Mouse (Mus musculus) kidney, postnatal 0 days (tissue): ENCODE measurements around the gene Cabp4. TPM values are rescaled to one million over a fixed set of nuclear protein-coding genes. Genes with fewer than 3 reads are reported as not detected.

Experiments
- ATAC-seq: fragments of 200-750 bp; cut with Nextera tagmentation; replicated peaks from 2 replicates; pipeline ENCODE4 v1.8.0; 2017; ENCODE audit warnings: low read depth, moderate number of reproducible peaks, moderate TSS enrichment, moderate library complexity; ENCODE audit not compliant: low FRiP score
- DNase-seq: peaks from one replicate; pipeline ENCODE4 v3.0.0-alpha.2; 2016; ENCODE audit warnings: low spot score
- H3K27ac ChIP-seq: fragments of 300-500 bp; sonication (generic); 2 replicates; pipeline ENCODE4 v1.5.1; 2014; ENCODE audit warnings: mild to moderate bottlenecking
- H3K27me3 ChIP-seq: fragments of 300-500 bp; sonication (generic); 2 replicates; pipeline ENCODE4 v1.6.1; 2014; ENCODE audit warnings: low read length, mixed read lengths; ENCODE audit not compliant: insufficient read depth
- H3K36me3 ChIP-seq: fragments of 300-500 bp; sonication (generic); 2 replicates; pipeline ENCODE4 v1.6.1; 2014; ENCODE audit warnings: low read length, mixed read lengths; ENCODE audit not compliant: insufficient read depth
- H3K4me1 ChIP-seq: fragments of 300-500 bp; sonication (generic); replicated peaks from 2 replicates; pipeline ENCODE4 v1.6.1; 2014; ENCODE audit warnings: antibody characterized with exemption, low read length, mixed read lengths; ENCODE audit not compliant: insufficient read depth
- H3K4me2 ChIP-seq: fragments of 300-500 bp; sonication (generic); 2 replicates; pipeline ENCODE4 v1.6.1; 2014; ENCODE audit warnings: mild to moderate bottlenecking, low read length, moderate library complexity, mixed read lengths
- H3K4me3 ChIP-seq: fragments of 300-500 bp; sonication (generic); replicated peaks from 2 replicates; pipeline ENCODE4 v1.5.1; 2014; ENCODE audit warnings: low read depth, low read length
- H3K9ac ChIP-seq: fragments of 300-500 bp; sonication (generic); 2 replicates; pipeline ENCODE4 v1.6.1; 2014; ENCODE audit warnings: low read depth, low read length
- H3K9me3 ChIP-seq: fragments of 300-500 bp; sonication (generic); replicated peaks from 2 replicates; pipeline ENCODE4 v1.6.1; 2016; ENCODE audit warnings: low read length, inconsistent platforms, mixed read lengths
- CTCF ChIP-seq: IDR thresholded peaks from 2 replicates; pipeline ENCODE4 v1.5.1; 2016; ENCODE audit warnings: antibody characterized with exemption, low read depth, mild to moderate bottlenecking, moderate library complexity
- WGBS: fragments of 180-500 bp; shearing (Covaris S2); extraction: QIAGEN DNeasy Blood & Tissue Kit; methylation state at CpG from one replicate; pipeline ENCODE4 v1.1.7; 2014; 5-methylcytosine and 5-hydroxymethylcytosine counted together
- polyA plus RNA-seq: library from polyadenylated mRNA; unstranded; fragments of >200 nt; fragmentation: Nextera tagmentation; extraction: Ambion mirVana; gene quantifications from 2 replicates; pipeline ENCODE4 v1.2.1, GENCODE M21; 2015

Gene Cabp4
- polyA plus RNA-seq, 1 experiment from 2014 or later: 0.13 TPM

DNA sequence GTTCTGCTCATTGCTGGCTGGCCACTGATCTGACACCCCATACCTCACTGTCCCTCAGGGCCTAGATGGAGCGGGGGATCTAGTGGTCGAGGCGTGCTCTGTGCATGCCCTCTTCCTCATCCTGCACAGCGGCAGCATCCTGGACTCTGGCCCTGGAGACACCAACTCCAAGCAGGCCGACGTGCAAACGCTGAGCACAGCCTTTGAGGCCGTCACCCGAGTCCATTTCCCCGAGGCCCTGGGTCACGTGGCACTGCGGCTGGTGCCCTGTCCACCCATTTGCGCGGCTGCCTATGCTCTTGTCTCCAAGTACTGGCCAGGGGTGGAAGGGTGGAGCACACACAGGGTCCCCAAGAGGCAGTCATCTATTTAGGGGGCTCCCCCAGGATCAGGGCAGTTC is 37.2 kb downstream of the Cabp4 start:
- no peak for DNase-seq
- Histone ChIP-seq H3K9ac (no peak overlapping the region), H3K4me3 (no peak overlapping the region), H3K36me3 (peaks cover 2% of the 10 kb centered on the region; the same call in 1 of the 2 replicates), H3K4me1 (no peaks in the 10 kb centered on the region), H3K4me2 (no peak overlapping the region), H3K27me3 (no peaks in the 10 kb centered on the region), H3K27ac (no peak overlapping the region), H3K9me3 (no peaks in the 10 kb centered on the region)
- 83% methylated on average over 14 of the region's 14 CpGs for WGBS
- no peak for TF ChIP-seq CTCF
- ATAC-seq: no peak

DNA sequence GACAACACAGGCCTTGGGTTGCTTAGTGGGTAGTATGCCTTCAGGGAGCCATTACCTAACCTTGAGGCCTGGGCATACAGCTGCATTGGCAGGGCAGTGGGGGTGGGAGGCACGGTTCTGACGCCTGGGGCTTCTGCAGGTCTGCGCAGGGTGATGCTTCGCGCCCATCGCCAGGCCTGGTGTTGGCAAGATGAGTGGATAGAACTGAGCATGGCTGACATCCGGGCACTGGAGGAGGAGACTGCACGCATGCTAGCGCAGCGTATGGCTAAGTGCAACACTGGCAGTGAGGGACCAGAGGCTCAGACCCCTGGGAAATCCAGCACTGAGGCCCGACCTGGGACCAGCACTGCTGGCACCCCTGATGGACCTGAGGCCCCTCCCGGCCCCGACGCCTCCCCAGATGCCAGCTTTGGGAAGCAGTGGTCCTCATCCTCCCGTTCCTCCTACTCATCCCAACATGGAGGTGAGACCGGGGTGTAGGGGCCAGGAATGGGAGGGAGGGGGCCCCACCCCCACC is 39.1 kb downstream of the Cabp4 start:
- Histone ChIP-seq H3K27me3 (no peaks in the 10 kb centered on the region), H3K9me3 (no peaks in the 10 kb centered on the region), H3K4me2 (no peak overlapping the region), H3K36me3 (0 out of 2 replicates have a peak, but pooled peaks cover 2% of the 10 kb centered on the region), H3K4me3 (no peak overlapping the region), H3K9ac (no peak overlapping the region), H3K27ac (no peak overlapping the region), H3K4me1 (peaks cover 11% of the 10 kb centered on the region; the same call in 1 of the 2 replicates)
- DNase-seq: no peak
- whole genome bisulfite sequencing: 87% methylated on average over 16 of the region's 16 CpGs
- TF ChIP-seq CTCF: no peak
- no peak for ATAC-seq

DNA sequence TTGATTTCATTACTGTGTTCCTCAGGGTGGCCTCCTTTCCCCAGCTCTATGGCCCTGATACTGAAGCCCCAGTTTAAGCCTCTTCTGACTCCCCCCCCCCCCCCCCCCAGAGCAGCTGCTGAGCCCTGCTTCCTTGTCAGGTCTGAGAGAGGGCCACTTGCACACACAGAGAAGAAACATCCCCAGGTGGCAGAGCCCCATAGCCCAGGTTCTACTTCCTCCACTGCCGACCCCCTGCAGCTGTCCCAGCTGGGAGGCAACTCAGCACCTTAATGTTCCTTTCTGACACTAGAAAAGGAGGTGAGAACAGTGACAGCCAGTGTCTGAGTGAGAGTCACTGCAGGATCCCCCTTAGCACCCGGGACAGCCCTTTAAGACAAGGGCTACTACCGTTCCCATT is 40.0 kb downstream of the Cabp4 start:
- Histone ChIP-seq H3K27me3 (no peaks in the 10 kb centered on the region), H3K9ac (no peak overlapping the region), H3K4me3 (no peak overlapping the region), H3K4me1 (peaks cover 18% of the 10 kb centered on the region; the same call in 1 of the 2 replicates), H3K36me3 (0 out of 2 replicates have a peak, but pooled peaks cover 2% of the 10 kb centered on the region), H3K27ac (no peak overlapping the region), H3K4me2 (no peak overlapping the region), H3K9me3 (no peaks in the 10 kb centered on the region)
- no peak for DNase-seq
- no peak for ATAC-seq
- WGBS: 80% methylated on average over 3 of the region's 3 CpGs
- no peak for TF ChIP-seq CTCF

DNA sequence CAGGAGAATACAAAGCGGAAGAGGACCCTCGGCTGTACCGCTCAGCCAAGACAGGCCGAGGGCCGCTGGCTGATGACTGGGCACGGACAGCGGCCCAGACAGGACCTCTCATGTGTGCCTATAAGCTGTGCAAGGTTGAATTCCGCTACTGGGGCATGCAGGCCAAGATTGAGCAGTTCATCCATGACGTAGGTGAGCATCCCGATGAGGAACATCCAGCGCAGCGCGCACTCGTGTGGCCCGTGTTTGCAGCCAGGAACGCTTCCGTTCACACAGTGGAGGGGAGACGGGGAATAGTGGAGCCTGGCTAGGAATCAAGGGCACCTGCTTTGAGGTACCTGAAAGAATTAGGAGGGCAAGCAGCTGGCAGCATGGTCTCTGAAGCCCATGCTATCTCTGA is 40.5 kb downstream of the Cabp4 start:
- 0 out of 2 replicates have a peak, but pooled peaks cover 2% of the 10 kb centered on the region for H3K36me3 ChIP-seq
- H3K27me3 ChIP-seq: no peaks in the 10 kb centered on the region
- H3K27ac ChIP-seq: no peak overlapping the region
- H3K9me3 ChIP-seq: no peaks in the 10 kb centered on the region
- 91% methylated on average over 18 of the region's 18 CpGs for WGBS
- no peak overlapping the region for H3K4me3 ChIP-seq
- DNase-seq (no peak), ATAC-seq (no peak)
- H3K4me1 ChIP-seq: peaks cover 18% of the 10 kb centered on the region; the same call in 1 of the 2 replicates
- no peak for TF ChIP-seq CTCF
- no peak overlapping the region for H3K9ac ChIP-seq
- no peak overlapping the region for H3K4me2 ChIP-seq

DNA sequence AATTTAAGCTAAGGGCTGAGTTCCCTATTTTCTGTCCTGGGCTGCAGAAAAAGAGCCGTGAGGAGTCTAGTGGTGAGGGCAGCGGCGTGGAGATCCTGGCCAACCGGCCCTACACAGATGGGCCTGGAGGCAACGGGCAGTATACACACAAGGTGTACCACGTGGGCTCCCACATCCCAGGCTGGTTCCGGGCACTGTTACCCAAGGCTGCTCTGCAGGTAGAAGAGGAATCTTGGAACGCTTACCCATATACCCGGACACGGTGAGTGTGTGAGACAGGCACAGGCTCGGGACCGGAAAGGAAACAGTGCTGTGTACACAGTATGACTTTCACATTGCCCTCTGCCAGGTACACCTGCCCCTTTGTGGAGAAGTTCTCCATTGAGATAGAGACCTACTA is 41.2 kb downstream of the Cabp4 start:
- Histone ChIP-seq H3K9ac (no peak overlapping the region), H3K27ac (no peak overlapping the region), H3K9me3 (no peaks in the 10 kb centered on the region), H3K36me3 (0 out of 2 replicates have a peak, but pooled peaks cover 2% of the 10 kb centered on the region), H3K4me3 (no peak overlapping the region), H3K27me3 (no peaks in the 10 kb centered on the region), H3K4me2 (no peak overlapping the region), H3K4me1 (peaks cover 22% of the 10 kb centered on the region; the same call in 1 of the 2 replicates)
- no peak for ATAC-seq
- WGBS: 92% methylated on average over 12 of the region's 12 CpGs
- TF ChIP-seq CTCF: no peak
- no peak for DNase-seq

DNA sequence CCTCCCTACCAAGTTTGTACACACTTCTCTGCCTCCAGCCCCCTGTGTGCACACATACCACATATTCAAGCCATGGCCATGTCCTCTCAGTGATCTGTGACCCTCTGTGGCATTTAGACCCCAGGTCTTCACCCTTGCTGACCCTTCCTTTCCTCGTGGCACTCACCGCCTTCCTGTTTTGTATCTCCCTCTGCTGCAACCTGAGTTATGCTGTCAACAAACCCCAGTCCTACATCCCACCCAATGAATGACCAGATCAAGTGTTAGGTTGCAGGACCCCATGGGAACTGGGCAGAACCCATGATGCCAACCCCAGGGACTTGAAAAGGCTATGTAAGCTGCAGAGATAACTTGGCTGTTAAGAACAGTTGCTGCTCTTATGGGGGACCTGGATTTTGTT is 41.8 kb downstream of the Cabp4 start:
- Histone ChIP-seq H3K4me3 (no peak overlapping the region), H3K4me2 (no peak overlapping the region), H3K9me3 (no peaks in the 10 kb centered on the region), H3K9ac (no peak overlapping the region), H3K4me1 (peaks cover 26% of the 10 kb centered on the region; the same call in 1 of the 2 replicates), H3K36me3 (0 out of 2 replicates have a peak, but pooled peaks cover 2% of the 10 kb centered on the region), H3K27ac (no peak overlapping the region), H3K27me3 (no peaks in the 10 kb centered on the region)
- no peak for TF ChIP-seq CTCF
- WGBS: 84% methylated on average over 2 of the region's 2 CpGs
- no peak for DNase-seq
- no peak for ATAC-seq
